Mouse (Mus musculus) forebrain, embryonic 14.5 days (tissue): Measurements from ENCODE around the gene Ttc21a. TPM values are rescaled to one million over a fixed set of nuclear protein-coding genes. Genes with fewer than 3 reads are reported as not detected.

ENCODE experiments used
- ATAC-seq: fragments of 200-750 bp; cut with Nextera tagmentation; 2 replicates; pipeline ENCODE4 v1.8.0; 2017; ENCODE audit warnings: mild to moderate bottlenecking, moderate library complexity
- DNase-seq: peaks from one replicate; pipeline ENCODE4 v3.0.0-alpha.2; 2015; ENCODE audit warnings: low spot score
- H3K27ac ChIP-seq: fragments of 300-500 bp; sonication (generic); 2 replicates; pipeline ENCODE4 v1.5.1; 2014; ENCODE audit warnings: low read depth, mild to moderate bottlenecking, control low read depth, low read length, moderate library complexity
- H3K27me3 ChIP-seq: fragments of 300-500 bp; sonication (generic); replicated peaks from 2 replicates; pipeline ENCODE4 v1.6.1; 2014; ENCODE audit warnings: low read length, control low read depth, mixed read lengths; ENCODE audit not compliant: control insufficient read depth, insufficient read depth
- H3K36me3 ChIP-seq: fragments of 300-500 bp; sonication (generic); 2 replicates; pipeline ENCODE4 v1.6.1; 2014; ENCODE audit warnings: low read length, control low read depth; ENCODE audit not compliant: control insufficient read depth, insufficient read depth
- H3K4me1 ChIP-seq: fragments of 300-500 bp; sonication (generic); 2 replicates; pipeline ENCODE4 v1.6.1; 2014; ENCODE audit warnings: antibody characterized with exemption, low read length, control low read depth; ENCODE audit not compliant: control insufficient read depth, insufficient read depth
- H3K4me2 ChIP-seq: fragments of 300-500 bp; sonication (generic); 2 replicates; pipeline ENCODE4 v1.6.1; 2014; ENCODE audit warnings: mild to moderate bottlenecking, control low read depth, low read length
- H3K4me3 ChIP-seq: fragments of 300-500 bp; sonication (generic); 2 replicates; pipeline ENCODE4 v1.5.1; 2014; ENCODE audit warnings: low read depth, low read length, control low read depth
- H3K9ac ChIP-seq: fragments of 300-500 bp; sonication (generic); 2 replicates; pipeline ENCODE4 v1.6.1; 2014; ENCODE audit warnings: mild to moderate bottlenecking, low read length, control low read depth, moderate library complexity
- H3K9me3 ChIP-seq: fragments of 300-500 bp; sonication (generic); replicated peaks from 2 replicates; pipeline ENCODE4 v1.6.1; 2016; ENCODE audit warnings: low read length, control low read depth, mixed read lengths; ENCODE audit not compliant: control insufficient read depth
- WGBS: fragments of 180-500 bp; shearing (Covaris S2); extraction: QIAGEN DNeasy Blood & Tissue Kit; methylation state at CpG from one replicate; pipeline ENCODE4 v1.1.7; 2014; 5-methylcytosine and 5-hydroxymethylcytosine counted together
- polyA plus RNA-seq: library from polyadenylated mRNA; unstranded; fragments of >200 nt; fragmentation: Nextera tagmentation; extraction: Ambion mirVana; gene quantifications from 2 replicates; pipeline ENCODE4 v1.2.1, GENCODE M21; 2014

The Ttc21a gene
- polyA plus RNA-seq, 1 experiment from 2014 or later = 0.29 TPM

- H3K4me3 ChIP-seq = no peak overlapping the region
- ATAC-seq (no peak), DNase-seq (no peak)
- no peaks in the 10 kb centered on the region for H3K4me1 ChIP-seq
- no peak overlapping the region for H3K4me2 ChIP-seq
- peaks cover 49% of the 10 kb centered on the region for H3K36me3 ChIP-seq
- no peak overlapping the region for H3K9ac ChIP-seq
- no peaks in the 10 kb centered on the region for H3K9me3 ChIP-seq
- no peaks in the 10 kb centered on the region for H3K27me3 ChIP-seq
- WGBS = 83% methylated on average over 12 of the region's 12 CpGs
- no peak overlapping the region for H3K27ac ChIP-seq
Observed at GRCm38 (mm10) chr9:119902410-119903151, 34.8 kb upstream of the Ttc21a start.

- Histone ChIP-seq H3K27ac (no peak overlapping the region), H3K9me3 (no peaks in the 10 kb centered on the region), H3K27me3 (no peaks in the 10 kb centered on the region), H3K4me3 (no peak overlapping the region), H3K4me2 (no peak overlapping the region), H3K36me3 (peaks cover 95% of the 10 kb centered on the region), H3K9ac (no peak overlapping the region), H3K4me1 (no peaks in the 10 kb centered on the region)
- 99% methylated on average over 3 of the region's 3 CpGs for WGBS
- DNase-seq (no peak), ATAC-seq (no peak)
Observed at GRCm38 (mm10) chr9:119908708-119909107, 28.7 kb upstream of the Ttc21a start.

GRCm38 (mm10) chr9:119909931-119910330, 27.5 kb upstream of the Ttc21a start:
- no peak overlapping the region for H3K9ac ChIP-seq
- H3K36me3 ChIP-seq = peaks cover 95% of the 10 kb centered on the region
- no peak overlapping the region for H3K27ac ChIP-seq
- DNase-seq = no peak
- no peaks in the 10 kb centered on the region for H3K9me3 ChIP-seq
- H3K4me3 ChIP-seq = no peak overlapping the region
- no peak for ATAC-seq
- 93% methylated on average over 3 of the region's 3 CpGs for WGBS
- no peaks in the 10 kb centered on the region for H3K4me1 ChIP-seq
- no peak overlapping the region for H3K4me2 ChIP-seq
- H3K27me3 ChIP-seq = no peaks in the 10 kb centered on the region

- Histone ChIP-seq H3K4me1 (no peaks in the 10 kb centered on the region), H3K27me3 (no peaks in the 10 kb centered on the region), H3K9ac (no peak overlapping the region), H3K9me3 (no peaks in the 10 kb centered on the region), H3K36me3 (peaks cover 98% of the 10 kb centered on the region), H3K27ac (no peak overlapping the region), H3K4me2 (no peak overlapping the region), H3K4me3 (no peak overlapping the region)
- peak; percentile 48 for DNase-seq
- ATAC-seq = no peak
- 73% methylated on average over 13 of the region's 13 CpGs for WGBS
Observed at GRCm38 (mm10) chr9:119913087-119913838, 24.1 kb upstream of the Ttc21a start.

GRCm38 (mm10) chr9:119919858-119920257, 17.5 kb upstream of the Ttc21a start:
- no peaks in the 10 kb centered on the region for H3K4me1 ChIP-seq
- peaks cover 94% of the 10 kb centered on the region for H3K36me3 ChIP-seq
- H3K9ac ChIP-seq = no peak overlapping the region
- H3K4me2 ChIP-seq = no peak overlapping the region
- no peak for ATAC-seq
- no peaks in the 10 kb centered on the region for H3K27me3 ChIP-seq
- no peaks in the 10 kb centered on the region for H3K9me3 ChIP-seq
- DNase-seq = no peak
- H3K4me3 ChIP-seq = no peak overlapping the region
- H3K27ac ChIP-seq = no peak overlapping the region
- 100% methylated on average over 1 of the region's 1 CpGs for WGBS

- Histone ChIP-seq H3K4me1 (no peaks in the 10 kb centered on the region), H3K27ac (no peak overlapping the region), H3K36me3 (peaks cover 94% of the 10 kb centered on the region), H3K27me3 (no peaks in the 10 kb centered on the region), H3K4me2 (no peak overlapping the region), H3K4me3 (no peak overlapping the region), H3K9ac (no peak overlapping the region), H3K9me3 (no peaks in the 10 kb centered on the region)
- 86% methylated on average over 4 of the region's 4 CpGs for WGBS
- DNase-seq (no peak), ATAC-seq (no peak)
Observed at GRCm38 (mm10) chr9:119923462-119923861, 13.9 kb upstream of the Ttc21a start.

DNA sequence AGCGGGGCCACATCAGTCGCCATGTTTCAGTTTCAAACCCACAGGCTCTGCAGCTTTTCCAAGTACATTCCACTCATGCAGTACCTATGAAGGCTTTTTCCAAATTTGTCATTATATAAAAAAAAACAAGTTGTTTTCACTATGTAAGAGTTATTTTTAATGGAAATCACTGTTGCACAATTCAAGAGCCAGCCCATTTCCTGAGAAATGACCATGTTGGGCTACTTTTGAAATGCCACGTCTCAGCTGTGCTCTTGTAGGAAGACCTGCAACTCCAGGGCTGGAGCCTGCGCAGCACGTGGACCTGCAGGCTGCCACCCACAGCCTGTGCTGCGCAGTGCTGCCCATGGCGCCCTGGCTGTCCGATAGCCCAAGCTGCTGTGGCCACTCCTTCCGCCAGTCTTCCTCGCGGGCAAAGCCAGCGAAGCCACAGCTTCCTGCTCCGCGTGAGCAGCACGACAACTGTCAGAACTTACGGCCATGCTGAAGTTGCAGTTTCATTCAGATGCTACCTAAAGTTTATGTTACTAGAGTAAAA, 12.2 kb upstream of the Ttc21a start:
- ATAC-seq (no peak), DNase-seq (no peak)
- Histone ChIP-seq H3K4me1 (no peaks in the 10 kb centered on the region), H3K4me3 (no peak overlapping the region), H3K9ac (no peak overlapping the region), H3K27ac (no peak overlapping the region), H3K27me3 (no peaks in the 10 kb centered on the region), H3K4me2 (no peak overlapping the region), H3K36me3 (peaks cover 91% of the 10 kb centered on the region), H3K9me3 (no peaks in the 10 kb centered on the region)
- WGBS = 93% methylated on average over 16 of the region's 16 CpGs

- H3K4me1 ChIP-seq = no peaks in the 10 kb centered on the region
- H3K27ac ChIP-seq = no peak overlapping the region
- H3K9ac ChIP-seq = no peak overlapping the region
- WGBS = 71% methylated on average over 8 of the region's 8 CpGs
- H3K4me3 ChIP-seq = no peak overlapping the region
- no peak for DNase-seq
- H3K9me3 ChIP-seq = no peaks in the 10 kb centered on the region
- ATAC-seq = no peak
- peaks cover 86% of the 10 kb centered on the region for H3K36me3 ChIP-seq
- no peak overlapping the region for H3K4me2 ChIP-seq
- H3K27me3 ChIP-seq = no peaks in the 10 kb centered on the region
Observed at GRCm38 (mm10) chr9:119925729-119926128, 11.7 kb upstream of the Ttc21a start.

DNA sequence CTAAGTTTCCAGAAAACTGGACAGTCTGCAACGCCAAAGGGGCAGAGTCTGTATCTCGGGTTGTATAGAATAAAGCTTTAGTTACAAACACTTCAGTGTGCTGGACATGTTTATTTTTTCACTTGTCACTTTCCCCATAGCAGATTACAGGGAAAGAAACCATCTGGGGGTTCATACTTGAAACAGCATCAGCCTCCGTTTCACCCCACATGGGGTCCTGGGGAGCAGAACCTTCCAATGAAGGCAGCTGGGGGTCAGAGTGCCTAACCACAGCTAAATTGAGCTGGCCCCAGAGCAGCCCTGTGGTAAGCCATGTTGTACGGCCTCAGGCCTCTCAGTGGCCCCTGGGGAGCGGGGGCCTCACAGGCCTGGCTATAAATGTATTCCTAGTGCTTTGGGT, 10.9 kb upstream of the Ttc21a start:
- no peaks in the 10 kb centered on the region for H3K27me3 ChIP-seq
- H3K9ac ChIP-seq = no peak overlapping the region
- no peak overlapping the region for H3K27ac ChIP-seq
- H3K4me2 ChIP-seq = no peak overlapping the region
- no peak for DNase-seq
- ATAC-seq = no peak
- peaks cover 78% of the 10 kb centered on the region for H3K36me3 ChIP-seq
- no peaks in the 10 kb centered on the region for H3K4me1 ChIP-seq
- no peak overlapping the region for H3K4me3 ChIP-seq
- WGBS = 91% methylated on average over 5 of the region's 5 CpGs
- H3K9me3 ChIP-seq = no peaks in the 10 kb centered on the region
